Mouse (Mus musculus) myocyte (in vitro differentiated cells): ENCODE data around the gene Sh3glb2. TPM values are rescaled to one million over a fixed set of nuclear protein-coding genes. Genes with fewer than 3 reads are reported as not detected.

Source experiments
- polyA plus RNA-seq: library from polyadenylated mRNA; unstranded; fragments of >200 nt; fragmentation: generic; extraction: Trizol; gene quantifications from one replicate; pipeline ENCODE4 v1.2.1, GENCODE M21; 2012; ENCODE audit warnings: missing spikeins

Gene Sh3glb2
- polyA plus RNA-seq, 1 experiment, result 73.7 TPM

Other genes with a start within 250 kb of the Sh3glb2 start
- gene Zer1, start 234.8 kb downstream of the Sh3glb2 start, polyA plus RNA-seq, result 13.1 TPM
- gene Tbc1d13, start 225.6 kb downstream of the Sh3glb2 start, polyA plus RNA-seq, result 25.8 TPM
- 17.6 TPM for gene Endog, start 187.8 kb downstream of the Sh3glb2 start, polyA plus RNA-seq
- 28.7 TPM for gene Spout1, start 180.9 kb downstream of the Sh3glb2 start, polyA plus RNA-seq
- 11.3 TPM for gene Kyat1, start 153.5 kb downstream of the Sh3glb2 start, polyA plus RNA-seq
- gene Lrrc8a, start 121.6 kb downstream of the Sh3glb2 start, polyA plus RNA-seq, result 22.6 TPM
- gene Gm28035, start 118.8 kb downstream of the Sh3glb2 start, polyA plus RNA-seq, result 0.55 TPM
- 14.7 TPM for gene Phyhd1, start 93.1 kb downstream of the Sh3glb2 start, polyA plus RNA-seq
- gene Gm28038, start 78.3 kb downstream of the Sh3glb2 start, polyA plus RNA-seq, result not detected
- gene Dolk, start 73.0 kb downstream of the Sh3glb2 start, polyA plus RNA-seq, result 28.3 TPM
- 54.0 TPM for gene Nup188, start 72.9 kb downstream of the Sh3glb2 start, polyA plus RNA-seq
- 13.6 TPM for gene Miga2, start 4.9 kb upstream of the Sh3glb2 start, polyA plus RNA-seq
- 15.7 TPM for gene Dolpp1, start 32.9 kb upstream of the Sh3glb2 start, polyA plus RNA-seq
- 42.2 TPM for gene Crat, start 56.5 kb upstream of the Sh3glb2 start, polyA plus RNA-seq
- gene Ptpa, start 56.7 kb upstream of the Sh3glb2 start, polyA plus RNA-seq, result 151 TPM
- gene Ier5l, start 114.9 kb upstream of the Sh3glb2 start, polyA plus RNA-seq, result 20.5 TPM
- gene Cstad, start 235.7 kb upstream of the Sh3glb2 start, polyA plus RNA-seq, result 0.77 TPM